Mouse (Mus musculus) large intestine, adult 2 months (tissue): Measurements from ENCODE around the gene Mindy2. TPM values are rescaled to one million over a fixed set of nuclear protein-coding genes. Genes with fewer than 3 reads are reported as not detected.
"Not testable (repeated sequence)": the region's sequence is repeated elsewhere in the genome, so short reads cannot be mapped to it uniquely, and the experiment has no call there.

ENCODE experiments used
- DNase-seq: peaks from one replicate; pipeline ENCODE4 v3.0.0-alpha.2; 2012; ENCODE audit warnings: low read depth, low spot score
- WGBS: fragments of 180-500 bp; shearing (Covaris S2); methylation state at CpG from one replicate; pipeline ENCODE4 v1.1.7; 2018; 5-methylcytosine and 5-hydroxymethylcytosine counted together
- polyA plus RNA-seq: library from polyadenylated mRNA; depleted of rRNA; stranded (reverse); fragments of >200 nt; gene quantifications from 2 replicates; pipeline ENCODE4 v1.2.3, GENCODE M21; 2012; rRNA removed

Mindy2 gene
- polyA plus RNA-seq, 1 experiment, result 2.8 TPM

GRCm38 (mm10) chr9:70591486-70591885 is 65.5 kb downstream of the Mindy2 start:
- DNase-seq, result no peak
- WGBS, result 55% methylated on average over 9 of the region's 9 CpGs

GRCm38 (mm10) chr9:70590775-70591174 is 66.2 kb downstream of the Mindy2 start:
- no peak for DNase-seq
- WGBS, result 85% methylated on average over 4 of the region's 4 CpGs

- no peak for DNase-seq
- 98% methylated on average over 5 of the region's 5 CpGs for WGBS
Measured at GRCm38 (mm10) chr9:70587171-70587570, 69.8 kb downstream of the Mindy2 start.

- 71% methylated on average over 5 of the region's 5 CpGs for WGBS
- no peak for DNase-seq
Measured at GRCm38 (mm10) chr9:70585172-70585571, 71.8 kb downstream of the Mindy2 start.

- DNase-seq, result no peak
- 85% methylated on average over 14 of the region's 14 CpGs for WGBS
Measured at GRCm38 (mm10) chr9:70584641-70585040, 72.3 kb downstream of the Mindy2 start.

GRCm38 (mm10) chr9:70580956-70581355 is 76.0 kb downstream of the Mindy2 start:
- DNase-seq, result no peak
- 78% methylated on average over 5 of the region's 5 CpGs for WGBS

GRCm38 (mm10) chr9:70578123-70578522 is 78.9 kb downstream of the Mindy2 start:
- 92% methylated on average over 2 of the region's 2 CpGs for WGBS
- DNase-seq, result no peak

- no peak for DNase-seq
- WGBS, result 88% methylated on average over 8 of the region's 8 CpGs
Measured at GRCm38 (mm10) chr9:70570351-70570750, 86.6 kb downstream of the Mindy2 start.

GRCm38 (mm10) chr9:70567651-70568050 is 89.3 kb downstream of the Mindy2 start:
- WGBS, result 61% methylated on average over 5 of the region's 5 CpGs
- DNase-seq, result no peak

GRCm38 (mm10) chr9:70562825-70563224 is 94.1 kb downstream of the Mindy2 start:
- 96% methylated on average over 3 of the region's 3 CpGs for WGBS
- DNase-seq, result no peak

- WGBS, result 91% methylated on average over 5 of the region's 5 CpGs
- no peak for DNase-seq
Measured at GRCm38 (mm10) chr9:70556796-70557195, 100.2 kb downstream of the Mindy2 start.

- DNase-seq, result no peak
Measured at GRCm38 (mm10) chr9:70555431-70555830, 101.5 kb downstream of the Mindy2 start.

GRCm38 (mm10) chr9:70552233-70552632 is 104.7 kb downstream of the Mindy2 start:
- DNase-seq, result not testable (repeated sequence)

GRCm38 (mm10) chr9:70551524-70551923 is 105.5 kb downstream of the Mindy2 start:
- 64% methylated on average over 1 of the region's 1 CpGs for WGBS
- DNase-seq, result no peak

More at GRCm38 (mm10) chr9:70552233-70552632, 104.7 kb downstream of the Mindy2 start:
- WGBS, result 97% methylated on average over 2 of the region's 2 CpGs

Other genes with a start within 250 kb of the Mindy2 start
- 40.2 and 45.3 TPM in 2 replicates for gene Ccnb2, start 235.6 kb downstream of the Mindy2 start, polyA plus RNA-seq
- 15.1 and 28.8 TPM in 2 replicates for gene Rnf111, start 153.4 kb downstream of the Mindy2 start, polyA plus RNA-seq
- gene Sltm, start 114.4 kb downstream of the Mindy2 start, polyA plus RNA-seq, result 6.4 and 9.0 TPM in 2 replicates
- gene Gm10642, start 923 bp downstream of the Mindy2 start, polyA plus RNA-seq, result 0.56 and 0.96 TPM in 2 replicates
- gene Adam10, start 21.8 kb upstream of the Mindy2 start, polyA plus RNA-seq, result 12.9 and 24.1 TPM in 2 replicates